Mouse (Mus musculus): Measurements from ENCODE around the gene Bicral.
"Not testable (repeated sequence)": the region's sequence is repeated elsewhere in the genome, so short reads cannot be mapped to it uniquely, and the experiment has no call there.

Bicral gene

GRCm38 (mm10) chr17:46764916-46765315 is 93.4 kb downstream of the Bicral start:
- DNase-seq (ENCODE audit: low read depth in 1 of 2, low spot score in 2 of 2): not testable (repeated sequence)

GRCm38 (mm10) chr17:46763544-46763943 is 94.7 kb downstream of the Bicral start, which contains the start of gene Ptcra:
Ptcra (minus strand) TSS chr17:46763712.
- no peak for DNase-seq (ENCODE audit: low read depth in 1 of 2, low spot score in 2 of 2)

GRCm38 (mm10) chr17:46758753-46759152 is 99.5 kb downstream of the Bicral start:
- no peak for DNase-seq (ENCODE audit: low read depth in 1 of 2, low spot score in 2 of 2)

- peak; percentile 95 to 97 for DNase-seq (ENCODE audit: low read depth in 1 of 2, low spot score in 2 of 2)
These were observed 106.3 kb downstream of the Bicral start, which contains the start of gene Cnpy3 for GRCm38 (mm10) chr17:46751794-46752556. Cnpy3 (minus strand) TSS chr17:46752214.

DNA sequence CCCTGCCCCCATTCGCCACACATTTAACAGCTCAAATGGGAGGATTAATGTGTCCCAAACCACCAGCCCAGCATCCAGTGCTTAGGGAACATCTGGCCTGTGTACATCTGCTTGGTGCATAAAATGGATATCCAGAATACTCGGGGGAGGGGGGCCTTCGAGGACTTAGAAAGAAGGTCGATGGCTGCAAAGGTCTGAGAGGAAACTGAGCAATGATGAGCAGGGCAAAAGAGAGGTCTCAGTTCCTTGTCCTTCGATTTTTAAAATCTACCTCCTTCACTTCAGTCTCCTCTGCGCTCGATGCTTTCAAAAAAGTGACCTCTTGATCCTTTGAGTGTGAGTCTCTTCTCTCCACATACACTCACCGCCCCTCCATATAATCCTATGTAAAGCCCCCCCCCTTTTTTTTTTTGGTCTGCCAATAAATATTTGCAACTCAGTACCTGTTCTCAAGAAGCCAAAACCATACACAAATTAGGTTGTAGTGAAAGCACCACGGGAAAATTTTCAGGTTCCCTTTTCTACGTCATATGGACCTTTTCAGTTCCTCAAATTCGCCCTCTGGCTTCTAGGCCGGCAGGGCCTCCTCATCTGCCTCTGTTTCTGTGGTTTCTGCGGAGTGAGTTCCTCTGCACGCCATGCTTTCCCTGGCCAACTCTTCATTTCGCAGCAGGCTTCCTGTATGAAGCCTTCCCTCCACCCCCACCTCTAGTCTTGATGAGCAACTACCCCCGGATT is 107.1 kb downstream of the Bicral start:
- peak; percentile 83 to 86 for DNase-seq (ENCODE audit: low read depth in 1 of 2, low spot score in 2 of 2)

DNA sequence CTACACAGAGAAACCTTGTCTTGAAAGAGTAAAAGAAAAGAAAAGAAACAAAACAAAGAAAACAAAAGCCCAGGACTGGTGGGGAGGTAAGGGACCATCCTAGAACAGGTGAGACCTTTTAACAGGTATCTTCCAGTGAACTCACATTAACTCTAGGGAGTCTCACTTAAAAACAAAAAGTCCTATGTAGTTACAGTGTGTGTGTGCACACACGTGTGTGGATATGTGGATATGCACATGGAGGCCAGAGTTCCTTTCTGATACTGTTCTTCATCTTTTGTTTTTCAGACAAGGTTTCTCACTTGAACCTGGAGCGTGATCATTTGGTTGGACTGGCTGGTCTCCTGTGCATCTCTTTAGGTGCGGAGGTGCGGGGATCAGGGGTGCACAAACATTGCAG is 107.7 kb downstream of the Bicral start:
- DNase-seq (ENCODE audit: low read depth in 1 of 2, low spot score in 2 of 2): no peak

GRCm38 (mm10) chr17:46749282-46749681 is 109.0 kb downstream of the Bicral start:
- DNase-seq (ENCODE audit: low read depth in 1 of 2, low spot score in 2 of 2): no peak

Data from monocyte, adult 2 months (primary cell).